Mouse (Mus musculus) megakaryocyte, embryonic 14.5 days (primary cell): ENCODE results near the gene Mad2l1.

Experiments
- FLI1 ChIP-seq: IDR thresholded peaks from 2 replicates; pipeline ENCODE4 v1.6.1; 2012; ENCODE audit warnings: low read length, inconsistent platforms, mixed read lengths
- GATA1 ChIP-seq: IDR thresholded peaks from 3 replicates; pipeline ENCODE4 v1.6.1; 2012; ENCODE audit warnings: mixed read lengths, low read length, inconsistent platforms, borderline replicate concordance

GRCm38 (mm10) chr6:66516368-66516767 lies 18.8 kb upstream of the Mad2l1 start:
- TF ChIP-seq GATA1 (no peak), FLI1 (no peak)
